Mouse (Mus musculus) thymus, adult 2 months (tissue): Measurements from ENCODE around the gene Mmel1. TPM values are rescaled to one million over a fixed set of nuclear protein-coding genes. Genes with fewer than 3 reads are reported as not detected.
A peak's percentile ranks its signal among the peaks of the same experiment; 100 is the strongest.

Source experiments
- DNase-seq: peaks from one replicate; pipeline ENCODE4 v3.0.0; 2021
- H3K27ac ChIP-seq: fragments of 200-500 bp; 2 replicates; pipeline ENCODE4 v1.5.1; 2012; ENCODE audit warnings: low read length, control low read depth; ENCODE audit not compliant: control insufficient read depth, insufficient read depth
- H3K27me3 ChIP-seq: fragments of 200-500 bp; 2 replicates; pipeline ENCODE4 v1.6.1; 2012; ENCODE audit warnings: mild to moderate bottlenecking, low read length, moderate library complexity, mixed read lengths; ENCODE audit not compliant: control insufficient read depth, insufficient read depth
- H3K36me3 ChIP-seq: fragments of 200-500 bp; 2 replicates; pipeline ENCODE4 v1.6.1; 2012; ENCODE audit warnings: mild to moderate bottlenecking, low read length, moderate library complexity; ENCODE audit not compliant: control insufficient read depth, insufficient read depth
- H3K4me1 ChIP-seq: fragments of 200-500 bp; replicated peaks from 2 replicates; pipeline ENCODE4 v1.6.1; 2012; ENCODE audit warnings: low read length; ENCODE audit not compliant: control insufficient read depth, insufficient read depth
- H3K4me3 ChIP-seq: fragments of 200-500 bp; 2 replicates; pipeline ENCODE4 v1.5.1; 2012; ENCODE audit warnings: mild to moderate bottlenecking, low read length, control low read depth, moderate library complexity; ENCODE audit not compliant: control insufficient read depth, insufficient read depth
- CTCF ChIP-seq: fragments of 200-500 bp; IDR thresholded peaks from 2 replicates; pipeline ENCODE4 v1.5.1; 2012; ENCODE audit warnings: mild to moderate bottlenecking, control low read depth, low read length, moderate library complexity, borderline replicate concordance; ENCODE audit not compliant: control insufficient read depth, poor library complexity, insufficient read depth; ENCODE audit errors: extremely low read depth
- POLR2A ChIP-seq: fragments of 200-500 bp; IDR thresholded peaks from 2 replicates; pipeline ENCODE4 v1.6.1; 2012; ENCODE audit warnings: mild to moderate bottlenecking, low read length, control low read depth, moderate library complexity; ENCODE audit not compliant: control insufficient read depth, poor library complexity, insufficient read depth; ENCODE audit errors: extremely low read depth
- WGBS: fragments of 180-500 bp; shearing (Covaris S2); methylation state at CpG from one replicate; pipeline ENCODE4 v1.1.7; 2018; 5-methylcytosine and 5-hydroxymethylcytosine counted together
- polyA plus RNA-seq: library from polyadenylated mRNA; depleted of rRNA; stranded (reverse); fragments of >200 nt; gene quantifications from 2 replicates; pipeline ENCODE4 v1.2.3, GENCODE M21; 2012

Gene Mmel1
- polyA plus RNA-seq, 1 experiment = 0.23 TPM

- Histone ChIP-seq H3K36me3 (peaks cover 19% of the 10 kb centered on the region; the same call in 1 of the 2 replicates), H3K4me1 (peaks cover 31% of the 10 kb centered on the region), H3K4me3 (no peak overlapping the region), H3K27ac (no peak overlapping the region), H3K27me3 (no peaks in the 10 kb centered on the region)
- WGBS = 81% methylated on average over 4 of the region's 4 CpGs
- peak; percentile 75 for DNase-seq
- TF ChIP-seq POLR2A (no peak), CTCF (peak; percentile 88; the same call in 1 of the 2 replicates)
These were observed 56.0 kb downstream of the Mmel1 start for GRCm38 (mm10) chr4:154925413-154925812.

DNA sequence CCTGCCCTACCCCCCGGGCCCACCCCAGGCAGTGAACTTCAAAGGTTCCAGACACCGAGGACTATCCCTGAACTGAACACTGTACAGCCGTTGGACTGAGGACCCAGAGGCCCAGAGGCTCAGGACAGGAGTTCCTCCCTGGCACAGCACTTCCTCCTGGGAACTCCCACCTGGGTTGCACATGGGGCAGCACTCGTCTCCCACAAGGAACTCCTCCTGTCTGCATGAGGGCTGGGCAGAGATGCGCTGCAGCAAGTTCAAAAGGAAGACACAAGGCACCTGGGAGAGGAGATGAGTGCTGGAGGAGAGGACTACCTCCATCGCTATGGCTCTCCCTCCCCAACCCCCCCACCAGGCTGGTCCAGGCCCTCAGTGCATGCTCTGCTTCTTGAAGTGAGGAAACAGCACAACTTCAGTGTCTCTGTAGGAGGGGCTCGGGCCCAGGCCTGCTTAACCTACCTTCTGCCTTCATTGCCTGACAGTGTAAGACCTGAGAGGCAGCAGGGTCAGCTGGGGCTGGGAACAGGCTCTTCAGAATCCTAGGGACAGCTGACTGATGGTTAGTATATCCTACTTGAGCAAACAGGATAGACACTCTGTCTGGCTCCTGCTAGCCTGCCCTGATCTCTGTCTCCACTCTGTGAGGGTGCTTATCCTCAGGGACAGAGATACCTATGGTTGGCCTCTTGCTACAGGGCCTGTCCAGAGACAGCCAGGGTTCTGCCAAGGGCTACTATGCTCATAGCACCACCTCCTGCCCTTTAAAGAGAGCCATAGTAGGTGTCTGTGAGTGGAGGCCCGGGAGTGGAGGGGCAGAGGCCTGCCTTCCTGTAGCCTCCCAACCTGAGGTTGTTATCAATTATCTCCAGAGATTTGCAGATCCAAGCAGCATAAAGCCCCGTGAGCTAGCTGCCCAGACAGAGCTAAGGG lies 57.8 kb downstream of the Mmel1 start:
- H3K4me1 ChIP-seq = peaks cover 31% of the 10 kb centered on the region
- H3K27me3 ChIP-seq = no peaks in the 10 kb centered on the region
- peak overlapping the region; percentile 55 for H3K4me3 ChIP-seq
- DNase-seq = peak; percentile 49
- H3K27ac ChIP-seq = peak overlapping the region; percentile 93
- peaks cover 16% of the 10 kb centered on the region; the same call in 1 of the 2 replicates for H3K36me3 ChIP-seq
- TF ChIP-seq POLR2A = no peak
- 0 out of 2 replicates have a peak, but pooled peaks have one; percentile 18 for TF ChIP-seq CTCF
- WGBS = 12% methylated on average over 9 of the region's 9 CpGs

- peaks cover 31% of the 10 kb centered on the region for H3K4me1 ChIP-seq
- H3K36me3 ChIP-seq = peaks cover 14% of the 10 kb centered on the region; the same call in 1 of the 2 replicates
- H3K27me3 ChIP-seq = no peaks in the 10 kb centered on the region
- 1% methylated on average over 5 of the region's 5 CpGs for WGBS
- DNase-seq = peak; percentile 58
- H3K4me3 ChIP-seq = peak overlapping the region; percentile 55
- peak overlapping the region; percentile 93 for H3K27ac ChIP-seq
- TF ChIP-seq CTCF (no peak), POLR2A (no peak)
These were observed 58.5 kb downstream of the Mmel1 start for GRCm38 (mm10) chr4:154927899-154928337.

DNA sequence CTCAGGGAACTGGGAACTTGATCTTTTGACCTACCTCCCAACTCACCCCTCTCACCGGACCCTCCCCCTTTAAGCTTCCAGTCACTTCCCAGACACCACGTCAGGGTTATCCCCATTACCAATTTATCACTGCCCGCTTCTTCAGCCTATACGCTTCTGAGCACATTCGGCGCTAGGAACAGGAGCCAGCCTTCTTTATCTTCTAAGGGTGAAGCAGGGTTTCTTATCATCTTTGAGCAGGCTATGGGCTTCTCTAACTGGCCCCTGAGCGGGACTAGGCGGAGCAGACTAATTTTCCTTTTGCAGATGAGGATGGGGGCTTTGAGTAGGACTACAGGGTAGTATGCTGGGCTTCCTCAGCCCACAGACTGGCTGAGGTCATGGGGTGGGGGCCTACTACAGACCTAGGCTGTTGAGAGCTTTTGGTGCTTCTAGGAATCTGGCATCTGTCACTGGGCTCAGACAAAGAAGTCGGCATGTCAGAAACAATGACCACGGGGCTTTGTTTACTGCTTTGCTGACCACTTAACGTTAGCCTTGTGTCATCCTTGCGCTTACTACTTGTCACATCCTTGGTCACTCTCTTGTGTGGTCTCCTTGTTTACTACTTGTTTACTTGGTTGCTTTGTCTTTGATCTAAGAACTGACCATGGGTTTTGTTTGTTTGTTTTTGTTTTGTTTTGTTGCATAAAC lies 59.2 kb downstream of the Mmel1 start, which contains the start of gene Tnfrsf14:
TSS of gene Tnfrsf14 (minus strand) at position 169 of the 693 bp plus-strand sequence.
- TF ChIP-seq POLR2A (no peak), CTCF (no peak)

DNA sequence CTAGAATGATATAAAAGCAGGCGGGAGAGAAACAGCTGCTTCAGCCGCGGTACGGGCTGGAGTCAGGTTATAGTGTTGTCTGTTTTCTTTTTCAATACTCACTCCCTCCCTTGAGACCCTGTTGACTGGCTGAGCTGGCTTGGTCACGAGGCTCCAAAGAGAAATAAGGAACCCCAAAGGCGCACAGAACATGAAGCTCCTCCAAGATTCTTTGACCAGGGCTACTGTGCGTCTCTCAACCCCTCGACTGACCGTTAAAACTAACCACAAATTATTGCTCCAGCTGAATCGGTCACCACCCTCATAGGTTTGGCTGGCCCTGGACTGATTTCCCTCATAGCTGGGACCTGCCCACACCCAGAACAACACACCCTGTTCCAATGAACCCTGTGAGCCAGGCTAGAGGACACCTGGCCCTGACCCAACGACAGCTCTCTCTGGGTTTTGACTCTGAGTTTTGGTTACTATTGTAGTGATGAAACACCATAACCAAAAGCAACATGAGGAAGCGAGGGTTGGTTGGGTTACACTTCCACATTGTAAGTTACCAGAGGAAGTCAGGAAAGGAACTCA lies 59.8 kb downstream of the Mmel1 start:
- Histone ChIP-seq H3K4me1 (peaks cover 32% of the 10 kb centered on the region), H3K27ac (peak overlapping the region; percentile 12; the same call in 1 of the 2 replicates), H3K36me3 (peaks cover 2% of the 10 kb centered on the region; the same call in 1 of the 2 replicates), H3K27me3 (no peaks in the 10 kb centered on the region), H3K4me3 (no peak overlapping the region)
- WGBS = 59% methylated on average over 12 of the region's 12 CpGs
- no peak for TF ChIP-seq CTCF
- TF ChIP-seq POLR2A = no peak
- no peak for DNase-seq

More for the DNA sequence above, 59.2 kb downstream of the Mmel1 start, which contains the start of gene Tnfrsf14:
- H3K27ac ChIP-seq = peak within 1 kb of the TSS; percentile 93
- WGBS = 52% methylated on average over 12 of the region's 12 CpGs
- peak within 1 kb of the TSS; percentile 55 for H3K4me3 ChIP-seq
- H3K27me3 ChIP-seq = no peaks in the 10 kb centered on the region
- no peak for DNase-seq
- H3K36me3 ChIP-seq = peaks cover 8% of the 10 kb centered on the region; the same call in 1 of the 2 replicates
- H3K4me1 ChIP-seq = peaks cover 31% of the 10 kb centered on the region

DNA sequence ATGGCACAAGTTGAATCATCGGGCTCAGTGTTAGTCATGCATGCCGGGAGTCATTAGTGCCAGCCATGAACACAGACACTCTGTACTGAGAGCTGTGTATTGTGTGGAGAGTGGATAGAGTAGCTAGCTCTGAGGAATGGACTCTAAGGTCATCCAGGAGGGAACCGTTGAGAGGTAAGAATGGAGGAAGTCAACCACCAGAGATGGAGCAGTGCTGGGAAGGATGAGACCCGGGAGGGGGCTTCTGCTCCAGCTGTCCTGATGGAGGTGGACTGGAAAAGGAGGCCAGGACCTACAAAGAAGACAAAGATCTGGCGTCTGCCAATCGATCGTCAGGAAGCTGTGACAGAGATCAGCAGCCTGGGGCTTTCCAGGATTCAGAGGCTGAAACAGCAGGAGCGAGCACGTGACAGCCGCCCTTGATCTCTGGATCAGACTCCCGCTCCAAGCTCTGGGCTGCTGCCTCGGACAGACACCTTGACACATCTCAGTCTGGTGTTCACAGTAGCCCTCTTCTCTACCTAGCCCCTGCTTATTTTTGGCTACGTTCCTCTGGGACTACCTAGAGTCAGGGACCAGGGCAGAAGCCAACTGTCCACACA lies 64.0 kb downstream of the Mmel1 start:
- 95% methylated on average over 13 of the region's 13 CpGs for WGBS
- H3K27ac ChIP-seq = no peak overlapping the region
- H3K4me1 ChIP-seq = peaks cover 39% of the 10 kb centered on the region
- no peak for DNase-seq
- no peak overlapping the region for H3K4me3 ChIP-seq
- H3K36me3 ChIP-seq = no peaks in the 10 kb centered on the region
- H3K27me3 ChIP-seq = no peaks in the 10 kb centered on the region
- TF ChIP-seq CTCF = no peak
- no peak for TF ChIP-seq POLR2A
